Mouse (Mus musculus): ENCODE data around the gene Adcy7. TPM values are rescaled to one million over a fixed set of nuclear protein-coding genes. Genes with fewer than 3 reads are reported as not detected.

Adcy7 gene
- polyA plus RNA-seq, 1 experiment from 2014 or later = 2.3 TPM

DNA sequence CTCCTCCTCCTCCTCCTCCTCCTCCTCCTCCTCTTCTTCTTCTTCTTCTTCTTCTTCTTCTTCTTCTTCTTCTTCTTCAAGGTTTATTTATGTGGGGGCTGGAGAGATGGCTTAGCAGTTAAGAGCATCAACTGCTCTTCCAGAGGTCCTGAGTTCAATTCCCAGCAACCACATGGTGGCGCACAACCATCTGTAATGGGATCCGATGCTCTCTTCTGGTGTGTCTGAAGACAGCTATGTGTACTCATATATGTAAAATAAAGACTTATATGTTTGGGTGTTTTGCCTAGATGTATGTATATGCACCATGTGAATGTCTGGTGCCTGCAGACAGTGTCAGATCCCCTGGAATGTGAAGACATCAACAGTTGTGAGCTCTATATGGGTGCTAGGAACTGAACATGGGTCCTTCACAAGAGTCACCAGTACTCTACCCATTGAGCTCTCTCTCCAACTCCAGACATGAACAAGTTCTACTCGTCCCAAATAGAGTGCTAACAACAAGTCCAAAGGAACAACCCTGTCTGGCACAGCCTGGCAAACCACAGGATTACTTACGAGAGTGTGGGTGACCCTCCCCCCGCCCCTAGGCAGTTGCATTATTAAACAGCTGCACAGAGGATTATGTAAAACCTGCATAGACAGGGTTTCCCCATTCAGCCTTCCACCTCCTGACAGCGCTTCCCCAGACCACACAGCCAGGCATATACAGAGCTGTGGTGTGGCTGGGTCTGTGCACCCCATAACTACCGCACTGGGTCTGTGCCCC lies 2.9 kb upstream of the Adcy7 start:
- no peak for ATAC-seq
- H3K4me3 ChIP-seq (ENCODE audit: low read depth, low read length) = no peak overlapping the region
- H3K9ac ChIP-seq (ENCODE audit: low read depth, low read length) = no peak overlapping the region
- H3K27me3 ChIP-seq (replicated peaks; ENCODE audit: control insufficient read depth, insufficient read depth, low read length) = peaks cover 25% of the 10 kb centered on the region
- no peaks in the 10 kb centered on the region for H3K9me3 ChIP-seq (ENCODE audit: control insufficient read depth)
- 63% methylated on average over 7 of the region's 7 CpGs for WGBS
- peak; percentile 56 for TF ChIP-seq CTCF (IDR thresholded peaks at IDR 0.05; ENCODE audit: low read depth)
- H3K27ac ChIP-seq (ENCODE audit: low read depth, low read length) = no peak overlapping the region
- no peak overlapping the region for H3K4me2 ChIP-seq (replicated peaks; ENCODE audit: low read depth)
- no peaks in the 10 kb centered on the region for H3K36me3 ChIP-seq (ENCODE audit: control insufficient read depth, insufficient read depth)
- 0 out of 2 replicates have a peak, but pooled peaks cover 6% of the 10 kb centered on the region for H3K4me1 ChIP-seq (replicated peaks; ENCODE audit: control insufficient read depth, insufficient read depth, low read length)

- no peak overlapping the region for H3K9ac ChIP-seq (ENCODE audit: low read depth, low read length)
- H3K4me3 ChIP-seq (ENCODE audit: low read depth, low read length) = no peak overlapping the region
- no peak overlapping the region for H3K4me2 ChIP-seq (replicated peaks; ENCODE audit: low read depth)
- no peaks in the 10 kb centered on the region for H3K9me3 ChIP-seq (ENCODE audit: control insufficient read depth)
- H3K4me1 ChIP-seq (replicated peaks; ENCODE audit: control insufficient read depth, insufficient read depth, low read length) = 0 out of 2 replicates have a peak, but pooled peaks cover 6% of the 10 kb centered on the region
- ATAC-seq = no peak
- H3K27ac ChIP-seq (ENCODE audit: low read depth, low read length) = no peak overlapping the region
- no peaks in the 10 kb centered on the region for H3K36me3 ChIP-seq (ENCODE audit: control insufficient read depth, insufficient read depth)
- H3K27me3 ChIP-seq (replicated peaks; ENCODE audit: control insufficient read depth, insufficient read depth, low read length) = peaks cover 25% of the 10 kb centered on the region
- 63% methylated on average over 3 of the region's 3 CpGs for WGBS
- peak; percentile 19; the same call in 1 of the 2 replicates for TF ChIP-seq CTCF (IDR thresholded peaks at IDR 0.05; ENCODE audit: low read depth)
These were observed 2.1 kb upstream of the Adcy7 start for GRCm38 (mm10) chr8:88270086-88270485.

DNA sequence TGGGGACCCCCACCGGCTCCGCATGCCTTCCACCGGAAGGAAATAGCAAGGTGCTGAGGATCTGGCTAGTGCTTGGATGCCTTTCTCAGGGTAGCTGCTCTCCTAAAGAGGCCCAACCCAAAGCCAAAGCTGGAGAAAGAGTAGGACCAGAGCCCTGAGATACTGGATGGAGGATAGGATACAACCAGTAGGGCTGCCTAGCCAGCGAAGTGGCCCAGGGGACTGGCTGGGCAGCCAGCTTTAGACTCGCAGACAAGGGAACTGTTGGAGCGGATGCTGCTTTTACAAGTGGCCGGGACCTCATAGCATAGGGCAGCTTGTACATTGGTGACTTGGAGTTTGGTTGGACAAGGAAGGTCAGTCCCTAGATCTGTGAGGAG lies 838 bp downstream of the Adcy7 start:
- ATAC-seq = no peak
- Histone ChIP-seq H3K27ac (ENCODE audit: low read depth, low read length) (no peak overlapping the region), H3K27me3 (replicated peaks; ENCODE audit: control insufficient read depth, insufficient read depth, low read length) (peaks cover 25% of the 10 kb centered on the region), H3K4me3 (ENCODE audit: low read depth, low read length) (0 out of 2 replicates have a peak overlapping the region, but pooled peaks have one; percentile 43), H3K4me2 (replicated peaks; ENCODE audit: low read depth) (peak overlapping the region; percentile 82), H3K4me1 (replicated peaks; ENCODE audit: control insufficient read depth, insufficient read depth, low read length) (0 out of 2 replicates have a peak, but pooled peaks cover 6% of the 10 kb centered on the region), H3K36me3 (ENCODE audit: control insufficient read depth, insufficient read depth) (no peaks in the 10 kb centered on the region), H3K9me3 (ENCODE audit: control insufficient read depth) (no peaks in the 10 kb centered on the region), H3K9ac (ENCODE audit: low read depth, low read length) (no peak overlapping the region)
- WGBS = 74% methylated on average over 7 of the region's 7 CpGs
- no peak for TF ChIP-seq CTCF (IDR thresholded peaks at IDR 0.05; ENCODE audit: low read depth)

GRCm38 (mm10) chr8:88274090-88274489 lies 1.9 kb downstream of the Adcy7 start:
- H3K9ac ChIP-seq (ENCODE audit: low read depth, low read length) = no peak overlapping the region
- no peak for ATAC-seq
- H3K36me3 ChIP-seq (ENCODE audit: control insufficient read depth, insufficient read depth) = no peaks in the 10 kb centered on the region
- H3K4me2 ChIP-seq (replicated peaks; ENCODE audit: low read depth) = no peak overlapping the region
- peaks cover 25% of the 10 kb centered on the region for H3K27me3 ChIP-seq (replicated peaks; ENCODE audit: control insufficient read depth, insufficient read depth, low read length)
- no peak for TF ChIP-seq CTCF (IDR thresholded peaks at IDR 0.05; ENCODE audit: low read depth)
- H3K27ac ChIP-seq (ENCODE audit: low read depth, low read length) = no peak overlapping the region
- no peaks in the 10 kb centered on the region for H3K9me3 ChIP-seq (ENCODE audit: control insufficient read depth)
- 78% methylated on average over 5 of the region's 5 CpGs for WGBS
- H3K4me1 ChIP-seq (replicated peaks; ENCODE audit: control insufficient read depth, insufficient read depth, low read length) = 0 out of 2 replicates have a peak, but pooled peaks cover 6% of the 10 kb centered on the region
- H3K4me3 ChIP-seq (ENCODE audit: low read depth, low read length) = no peak overlapping the region

DNA sequence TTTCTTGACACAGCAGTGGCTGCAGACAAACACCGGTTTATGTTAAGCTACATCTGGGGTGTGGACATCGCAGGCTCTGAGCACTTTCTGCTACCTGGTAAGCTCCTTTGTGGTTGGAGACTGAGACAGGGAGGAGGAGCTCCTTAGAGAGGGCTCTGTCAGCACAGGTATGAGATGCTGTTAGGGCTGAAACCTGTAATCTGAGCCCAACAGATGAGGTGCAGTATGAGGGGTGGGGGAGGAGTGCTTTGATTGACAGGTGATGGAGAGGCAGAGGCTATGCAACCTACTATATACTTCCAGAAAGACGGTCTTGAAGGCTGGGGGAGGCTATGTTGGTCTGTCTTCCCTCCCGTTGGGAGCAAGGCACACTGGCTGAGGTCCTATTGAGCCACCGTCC lies 7.0 kb downstream of the Adcy7 start:
- 41% methylated on average over 5 of the region's 5 CpGs for WGBS
- H3K9ac ChIP-seq (ENCODE audit: low read depth, low read length) = no peak overlapping the region

GRCm38 (mm10) chr8:88279670-88280069 lies 7.5 kb downstream of the Adcy7 start:
- Histone ChIP-seq H3K9me3 (ENCODE audit: control insufficient read depth) (no peaks in the 10 kb centered on the region), H3K36me3 (ENCODE audit: control insufficient read depth, insufficient read depth) (no peaks in the 10 kb centered on the region), H3K4me3 (ENCODE audit: low read depth, low read length) (no peak overlapping the region), H3K27ac (ENCODE audit: low read depth, low read length) (no peak overlapping the region), H3K27me3 (replicated peaks; ENCODE audit: control insufficient read depth, insufficient read depth, low read length) (no peaks in the 10 kb centered on the region), H3K4me1 (replicated peaks; ENCODE audit: control insufficient read depth, insufficient read depth, low read length) (no peaks in the 10 kb centered on the region), H3K4me2 (replicated peaks; ENCODE audit: low read depth) (no peak overlapping the region), H3K9ac (ENCODE audit: low read depth, low read length) (no peak overlapping the region)
- 61% methylated on average over 6 of the region's 6 CpGs for WGBS
- no peak for TF ChIP-seq CTCF (IDR thresholded peaks at IDR 0.05; ENCODE audit: low read depth)
- ATAC-seq = no peak

More for the DNA sequence above, 7.0 kb downstream of the Adcy7 start:
- Histone ChIP-seq H3K4me2 (replicated peaks; ENCODE audit: low read depth) (no peak overlapping the region), H3K36me3 (ENCODE audit: control insufficient read depth, insufficient read depth) (no peaks in the 10 kb centered on the region), H3K27me3 (replicated peaks; ENCODE audit: control insufficient read depth, insufficient read depth, low read length) (no peaks in the 10 kb centered on the region), H3K27ac (ENCODE audit: low read depth, low read length) (no peak overlapping the region), H3K4me3 (ENCODE audit: low read depth, low read length) (no peak overlapping the region), H3K9me3 (ENCODE audit: control insufficient read depth) (no peaks in the 10 kb centered on the region), H3K4me1 (replicated peaks; ENCODE audit: control insufficient read depth, insufficient read depth, low read length) (no peaks in the 10 kb centered on the region)
- ATAC-seq = no peak
- no peak for TF ChIP-seq CTCF (IDR thresholded peaks at IDR 0.05; ENCODE audit: low read depth)

Measured in intestine, postnatal 0 days (tissue).